Mouse (Mus musculus) spleen, adult 2 months (tissue): ENCODE data around the gene 2810408A11Rik.

Experiments
- CTCF ChIP-seq: fragments of 200-500 bp; IDR thresholded peaks from 2 replicates; pipeline ENCODE4 v1.5.1; 2011; ENCODE audit warnings: mild to moderate bottlenecking, inconsistent platforms; ENCODE audit not compliant: insufficient read depth, insufficient read length, insufficient replicate concordance; ENCODE audit errors: extremely low read depth
- POLR2A ChIP-seq: fragments of 200-500 bp; IDR thresholded peaks from 2 replicates; pipeline ENCODE4 v1.6.1; 2011; ENCODE audit warnings: low read depth, low read length, inconsistent platforms

DNA sequence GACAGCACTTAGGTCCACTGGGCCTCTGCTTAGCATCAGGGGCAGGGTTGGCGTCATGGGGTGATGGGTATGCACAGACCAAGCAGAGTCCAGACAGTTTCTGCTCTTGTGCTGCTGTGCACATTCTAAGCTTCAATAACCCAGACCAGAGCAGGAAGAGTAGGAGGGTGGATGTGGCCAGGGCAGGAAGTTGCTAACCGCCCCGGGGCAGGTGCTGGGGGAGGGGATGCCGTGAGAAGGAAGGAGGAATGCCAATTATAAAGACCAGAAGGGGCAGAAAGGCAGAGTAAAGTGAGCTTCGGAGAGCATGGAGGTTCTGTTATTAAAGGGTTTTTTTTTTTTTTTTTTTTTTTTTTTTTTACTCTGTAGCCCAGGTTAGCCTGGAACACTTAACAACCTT lies 6.1 kb downstream of the 2810408A11Rik start:
- no peak; the same call in 1 of the 2 replicates for TF ChIP-seq POLR2A
- no peak for TF ChIP-seq CTCF
